Mouse (Mus musculus) embryonic fibroblast, embryonic 13.5 days (primary cell): ENCODE measurements at regions not wholly inside any gene's neighbourhood (a gene's known extent, or its start where the extent isn't known, plus 50 kb on each side); places are given as distances from the start of the nearest gene placed in this dataset.

Experiments
- H3K27ac ChIP-seq: 2 replicates; pipeline ENCODE4 v1.5.1; 2012; ENCODE audit warnings: low read length, control low read depth, inconsistent platforms; ENCODE audit not compliant: insufficient read depth
- H3K4me1 ChIP-seq: 2 replicates; pipeline ENCODE4 v1.6.1; 2011; ENCODE audit warnings: low read length; ENCODE audit not compliant: control insufficient read depth, insufficient read depth
- H3K4me3 ChIP-seq: 2 replicates; pipeline ENCODE4 v1.5.1; 2011; ENCODE audit warnings: mild to moderate bottlenecking, control low read depth, low read length; ENCODE audit not compliant: insufficient read depth
- CTCF ChIP-seq: IDR thresholded peaks from 2 replicates; pipeline ENCODE4 v1.5.1; 2011; ENCODE audit warnings: mild to moderate bottlenecking, control low read depth, low read length, moderate library complexity, borderline replicate concordance; ENCODE audit not compliant: insufficient read depth
- POLR2A ChIP-seq: IDR thresholded peaks from 2 replicates; pipeline ENCODE4 v1.6.1; 2011; ENCODE audit warnings: low read depth, mild to moderate bottlenecking, control low read depth, low read length, moderate library complexity

DNA sequence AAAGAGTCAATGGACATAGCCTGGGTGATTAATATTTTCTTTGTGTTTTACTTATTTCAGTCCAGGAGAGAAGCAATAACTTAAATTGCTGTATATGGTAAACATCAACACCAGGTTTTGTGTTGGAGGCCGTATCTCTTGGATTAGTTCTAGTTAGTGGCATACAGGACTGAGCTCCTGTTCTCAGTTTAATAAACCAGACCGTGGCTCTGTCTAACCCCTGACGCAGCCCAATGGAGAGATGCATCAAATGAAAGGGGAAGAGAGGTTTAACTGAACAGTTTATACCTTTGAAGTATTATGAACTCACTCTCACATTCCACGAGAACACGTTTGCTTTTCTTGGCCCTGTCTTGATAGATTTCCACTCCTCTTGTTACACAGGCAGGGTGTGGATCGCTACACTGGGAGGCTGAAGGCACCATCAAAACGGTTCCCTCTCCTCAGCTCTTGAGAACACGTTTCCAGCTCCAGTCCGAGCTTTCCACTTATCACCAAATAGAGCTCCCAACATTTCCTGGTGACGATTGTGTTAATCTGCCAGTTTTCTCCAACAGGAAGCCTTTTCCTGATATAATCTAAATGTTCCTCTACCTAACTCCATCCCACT lies 54.0 kb upstream of the Cerkl start:
- no peak for TF ChIP-seq POLR2A
- no peak for TF ChIP-seq CTCF
- no peak overlapping the region for H3K4me3 ChIP-seq
- H3K27ac ChIP-seq: peak overlapping the region; percentile 83
- H3K4me1 ChIP-seq: peaks cover 3% of the 10 kb centered on the region

DNA sequence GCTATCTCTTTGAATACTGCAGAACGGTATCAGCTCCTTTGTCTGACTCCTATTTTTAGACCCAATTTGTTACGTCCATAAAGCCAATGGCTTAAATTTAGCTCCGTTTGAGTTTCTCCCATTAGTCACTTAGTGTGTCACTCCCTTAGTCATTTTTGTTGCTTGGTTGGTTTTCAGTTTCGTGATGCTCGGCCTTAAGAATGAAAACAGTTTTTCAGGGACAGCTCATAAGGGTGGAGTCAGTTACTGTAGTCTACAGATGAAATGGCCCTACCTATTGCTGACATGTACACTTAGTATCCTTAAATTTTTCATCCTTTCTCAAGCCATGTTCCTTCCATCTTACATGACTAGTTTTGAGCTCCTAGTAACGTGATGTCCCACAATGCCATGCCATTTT lies 54.5 kb upstream of the Cerkl start:
- H3K4me1 ChIP-seq: peaks cover 3% of the 10 kb centered on the region
- H3K27ac ChIP-seq: peak overlapping the region; percentile 83
- TF ChIP-seq CTCF: no peak
- no peak for TF ChIP-seq POLR2A
- H3K4me3 ChIP-seq: no peak overlapping the region

DNA sequence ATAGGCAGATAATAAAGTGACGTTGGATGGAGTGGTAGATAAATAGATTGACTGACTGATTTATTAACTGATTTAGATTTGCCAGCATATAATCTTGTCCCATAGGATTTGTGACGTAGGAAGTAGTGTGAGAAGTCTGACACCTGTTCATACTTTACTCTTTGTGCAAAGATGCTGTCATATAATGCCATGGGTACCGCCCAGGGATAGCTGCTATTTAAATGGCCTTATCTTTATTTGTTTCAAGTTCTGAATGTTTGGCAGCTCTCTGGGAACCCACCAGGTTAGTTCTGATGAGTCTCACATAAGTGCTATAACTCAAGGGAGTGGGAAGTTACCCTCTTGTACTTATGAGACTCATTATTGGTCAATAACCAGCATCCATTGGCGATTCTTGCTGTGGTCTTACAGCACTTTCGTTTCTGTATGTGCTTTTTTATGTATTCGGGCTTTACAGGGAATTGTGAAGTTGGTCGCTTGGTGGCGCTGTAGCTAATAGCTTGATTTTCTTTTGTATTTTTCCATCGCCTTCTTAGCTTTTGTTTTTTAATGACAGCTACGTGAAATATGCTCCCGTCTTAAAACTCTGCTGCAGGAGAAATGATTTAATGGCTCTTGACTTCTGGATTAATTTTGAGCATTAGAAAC lies 55.2 kb upstream of the Cerkl start:
- TF ChIP-seq CTCF (no peak), POLR2A (no peak)
- peak overlapping the region; percentile 65; the same call in 1 of the 2 replicates for H3K27ac ChIP-seq
- peaks cover 3% of the 10 kb centered on the region for H3K4me1 ChIP-seq
- no peak overlapping the region for H3K4me3 ChIP-seq

DNA sequence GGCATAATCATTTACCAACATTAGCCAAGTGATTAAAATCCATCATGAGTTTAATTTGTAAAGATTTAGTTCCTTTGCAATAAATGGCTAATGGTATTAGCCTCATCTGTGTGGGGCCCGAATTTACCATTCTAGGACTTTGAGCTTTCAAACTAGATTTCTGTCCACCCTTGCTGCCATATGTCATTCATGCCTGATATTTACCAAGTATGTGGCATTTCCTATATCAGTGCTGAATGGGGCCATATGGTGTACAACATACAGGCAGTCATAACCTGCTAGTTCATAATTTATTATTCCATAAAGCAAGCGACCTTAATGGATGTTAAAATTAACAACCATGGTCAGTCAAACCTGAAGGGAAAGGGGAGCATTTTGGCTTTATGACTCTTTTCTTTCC lies 55.8 kb upstream of the Cerkl start:
- no peak for TF ChIP-seq POLR2A
- TF ChIP-seq CTCF: no peak
- H3K27ac ChIP-seq: no peak overlapping the region
- H3K4me3 ChIP-seq: no peak overlapping the region
- H3K4me1 ChIP-seq: peaks cover 3% of the 10 kb centered on the region

DNA sequence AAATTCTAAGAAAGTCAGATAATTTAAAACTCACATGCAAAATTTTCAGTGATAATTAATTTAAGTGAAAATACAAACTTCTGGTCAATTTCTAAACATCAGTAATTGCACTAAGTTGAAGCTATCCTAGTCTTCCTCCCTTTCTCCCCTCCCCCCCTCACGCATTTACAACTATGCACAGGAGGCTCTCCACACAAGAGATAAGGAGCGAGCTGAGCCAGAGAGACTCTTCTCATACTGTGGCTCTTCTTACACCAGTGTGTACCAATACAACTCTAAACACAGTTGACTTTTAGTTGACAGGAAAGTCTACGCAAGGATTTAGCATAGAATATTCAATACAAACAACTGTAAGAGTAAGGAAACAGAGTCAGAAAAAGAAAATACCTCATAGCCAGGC lies 57.1 kb upstream of the Cerkl start:
- Histone ChIP-seq H3K27ac (no peak overlapping the region), H3K4me1 (peaks cover 3% of the 10 kb centered on the region), H3K4me3 (no peak overlapping the region)
- no peak for TF ChIP-seq CTCF

DNA sequence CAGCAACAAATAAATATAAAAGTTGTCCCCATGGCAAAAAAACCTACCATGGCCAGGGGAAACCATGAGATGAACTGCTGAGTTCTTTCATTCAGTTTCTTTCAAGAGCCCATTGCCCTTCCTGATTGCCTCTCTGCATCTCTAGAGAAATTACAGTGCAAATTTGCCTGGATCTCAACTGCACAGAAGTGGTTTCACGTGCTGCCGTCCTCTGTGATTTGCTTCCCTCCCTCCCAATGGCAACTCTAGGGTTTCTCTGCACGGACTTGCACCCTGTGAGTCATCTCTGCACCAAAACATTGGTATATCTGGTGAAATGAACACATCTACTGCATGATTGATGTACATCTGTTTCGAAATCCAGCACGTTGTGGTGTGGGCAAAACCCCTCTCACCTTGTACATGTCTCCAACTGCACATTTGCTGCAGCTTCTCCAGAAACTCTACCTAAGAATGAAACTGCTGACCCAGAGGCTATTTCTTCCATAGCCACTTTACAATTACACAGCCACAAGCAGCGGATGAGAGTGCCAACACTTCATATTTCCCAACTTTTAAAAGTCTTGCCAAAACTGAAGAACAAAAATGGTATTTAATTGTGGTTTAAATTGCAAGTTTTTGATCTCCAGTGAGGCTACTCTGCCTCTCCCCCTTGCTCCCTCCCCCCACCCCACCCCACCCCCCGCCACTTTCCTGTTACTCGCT lies 61.6 kb upstream of the Cerkl start:
- H3K27ac ChIP-seq: no peak overlapping the region
- no peak overlapping the region for H3K4me3 ChIP-seq
- H3K4me1 ChIP-seq: no peaks in the 10 kb centered on the region
- no peak for TF ChIP-seq POLR2A
- TF ChIP-seq CTCF: no peak

DNA sequence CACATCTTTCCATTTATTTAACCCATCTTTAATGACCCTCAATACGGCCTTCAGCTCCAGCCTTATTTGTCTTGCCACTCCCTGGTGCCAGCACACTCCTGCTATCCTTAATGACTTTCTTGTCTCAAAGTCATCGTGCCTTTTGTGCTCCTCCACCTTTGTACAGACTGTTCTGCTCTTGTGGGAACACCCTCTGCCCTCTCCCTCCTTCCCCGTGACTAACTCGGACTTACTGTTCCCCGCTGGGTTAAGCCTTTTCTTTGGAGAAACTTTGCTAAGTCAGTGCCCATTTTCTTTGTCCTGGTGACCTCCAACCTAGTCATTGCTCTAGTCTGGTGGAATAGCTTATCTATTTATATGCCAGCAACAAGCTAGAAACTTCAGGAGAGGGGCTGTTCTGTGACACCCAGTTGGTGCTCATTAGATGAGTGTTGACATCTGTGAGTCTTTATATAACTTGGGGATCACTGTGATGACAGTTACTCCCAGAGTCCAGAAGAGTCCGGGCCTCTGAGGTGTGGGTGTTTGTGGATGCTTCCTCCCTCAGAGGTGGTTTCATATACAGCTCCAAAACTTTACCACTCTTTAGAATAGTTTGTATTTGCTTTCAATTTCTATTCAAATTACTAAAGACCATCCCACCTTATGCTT lies 63.3 kb upstream of the Cerkl start:
- Histone ChIP-seq H3K4me1 (no peaks in the 10 kb centered on the region), H3K4me3 (no peak overlapping the region), H3K27ac (no peak overlapping the region)
- no peak for TF ChIP-seq CTCF
- TF ChIP-seq POLR2A: no peak

DNA sequence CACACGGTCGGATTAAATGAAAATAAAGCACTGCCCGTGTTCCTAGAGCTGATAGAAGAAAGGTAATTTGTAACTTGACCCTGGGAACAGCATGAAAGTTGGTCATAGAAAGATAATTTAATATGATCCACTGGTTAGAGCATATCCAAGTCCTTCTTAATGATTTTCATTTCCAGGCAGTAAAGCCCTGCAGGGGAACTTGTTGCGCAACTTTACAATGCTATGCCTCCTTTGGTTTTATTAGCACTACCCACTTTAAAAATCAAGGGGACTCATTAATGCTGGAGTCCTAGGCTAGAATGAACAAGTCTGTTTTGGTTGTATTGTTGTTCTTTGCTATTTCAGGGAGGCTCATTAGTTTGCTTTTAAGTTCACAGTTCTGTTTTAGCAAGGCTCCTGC lies 66.9 kb upstream of the Cerkl start:
- no peak for TF ChIP-seq CTCF
- TF ChIP-seq POLR2A: no peak
- Histone ChIP-seq H3K27ac (no peak overlapping the region), H3K4me3 (no peak overlapping the region), H3K4me1 (no peaks in the 10 kb centered on the region)

DNA sequence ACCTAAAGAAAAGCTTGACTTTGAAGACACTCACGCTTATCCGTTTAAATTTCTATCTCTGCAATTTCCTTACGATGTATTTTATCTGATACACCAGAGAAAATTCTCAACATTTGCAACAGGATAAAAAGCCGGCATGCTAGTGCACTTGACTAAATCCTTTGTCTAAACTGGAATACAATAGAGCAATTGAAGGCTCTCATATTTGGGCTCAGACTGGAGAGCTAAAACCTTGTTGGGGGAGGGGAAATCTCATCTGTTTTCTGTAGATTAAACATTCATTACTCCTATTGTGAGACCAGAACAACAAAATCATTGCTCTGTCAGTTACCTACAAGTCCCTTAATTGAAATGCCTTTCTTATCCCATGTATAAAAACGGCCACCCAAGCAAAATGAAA lies 70.9 kb upstream of the Cerkl start:
- Histone ChIP-seq H3K4me1 (no peaks in the 10 kb centered on the region), H3K4me3 (no peak overlapping the region), H3K27ac (no peak overlapping the region)
- TF ChIP-seq POLR2A (no peak), CTCF (no peak)
